Mouse (Mus musculus) liver, embryonic 16.5 days (tissue): ENCODE results near the gene Pgr. TPM values are rescaled to one million over a fixed set of nuclear protein-coding genes. Genes with fewer than 3 reads are reported as not detected.

Source experiments
- ATAC-seq: fragments of 200-750 bp; cut with Nextera tagmentation; 2 replicates; pipeline ENCODE4 v1.8.0; 2017; ENCODE audit warnings: low read depth, mild to moderate bottlenecking, moderate number of reproducible peaks, moderate library complexity
- H3K27ac ChIP-seq: fragments of 300-500 bp; sonication (generic); 2 replicates; pipeline ENCODE4 v1.5.1; 2014; ENCODE audit warnings: mild to moderate bottlenecking, low read length
- H3K27me3 ChIP-seq: fragments of 300-500 bp; sonication (generic); 2 replicates; pipeline ENCODE4 v1.6.1; 2014; ENCODE audit warnings: low read depth, low read length, mixed read lengths; ENCODE audit not compliant: control insufficient read depth, insufficient read depth
- H3K36me3 ChIP-seq: fragments of 300-500 bp; sonication (generic); 2 replicates; pipeline ENCODE4 v1.6.1; 2014; ENCODE audit warnings: mild to moderate bottlenecking; ENCODE audit not compliant: control insufficient read depth, insufficient read depth
- H3K4me1 ChIP-seq: fragments of 300-500 bp; sonication (generic); 2 replicates; pipeline ENCODE4 v1.6.1; 2014; ENCODE audit warnings: low read depth, low read length, mixed read lengths; ENCODE audit not compliant: control insufficient read depth
- H3K4me2 ChIP-seq: fragments of 300-500 bp; sonication (generic); 2 replicates; pipeline ENCODE4 v1.6.1; 2014; ENCODE audit warnings: low read depth, low read length, mixed read lengths
- H3K4me3 ChIP-seq: fragments of 300-500 bp; sonication (generic); 2 replicates; pipeline ENCODE4 v1.5.1; 2014; ENCODE audit warnings: low read depth, mild to moderate bottlenecking, low read length
- H3K9ac ChIP-seq: fragments of 300-500 bp; sonication (generic); 2 replicates; pipeline ENCODE4 v1.6.1; 2014; ENCODE audit warnings: low read depth, low read length
- H3K9me3 ChIP-seq: fragments of 300-500 bp; sonication (generic); replicated peaks from 2 replicates; pipeline ENCODE4 v1.6.1; 2016; ENCODE audit warnings: low read length; ENCODE audit not compliant: control insufficient read depth
- WGBS: fragments of 180-500 bp; shearing (Covaris S2); extraction: QIAGEN DNeasy Blood & Tissue Kit; methylation state at CpG from one replicate; pipeline ENCODE4 v1.1.7; 2014; ENCODE audit not compliant: insufficient replicate concordance; 5-methylcytosine and 5-hydroxymethylcytosine counted together
- polyA plus RNA-seq: library from polyadenylated mRNA; unstranded; fragments of >200 nt; fragmentation: Nextera tagmentation; extraction: Ambion mirVana; gene quantifications from 2 replicates; pipeline ENCODE4 v1.2.1, GENCODE M21; 2015

Pgr gene
- polyA plus RNA-seq, 1 experiment from 2014 or later = not detected

GRCm38 (mm10) chr9:8937753-8938152, 38.1 kb downstream of the Pgr start:
- Histone ChIP-seq H3K27me3 (no peaks in the 10 kb centered on the region), H3K4me3 (no peak overlapping the region), H3K9me3 (no peaks in the 10 kb centered on the region), H3K4me1 (no peaks in the 10 kb centered on the region), H3K4me2 (no peak overlapping the region), H3K36me3 (no peaks in the 10 kb centered on the region), H3K9ac (no peak overlapping the region), H3K27ac (no peak overlapping the region)
- WGBS = 9% methylated on average over 1 of the region's 1 CpGs
- no peak for ATAC-seq

GRCm38 (mm10) chr9:8953306-8953705, 53.7 kb downstream of the Pgr start:
- Histone ChIP-seq H3K4me3 (no peak overlapping the region), H3K4me1 (no peaks in the 10 kb centered on the region), H3K9ac (no peak overlapping the region), H3K4me2 (no peak overlapping the region), H3K27ac (no peak overlapping the region), H3K36me3 (no peaks in the 10 kb centered on the region), H3K27me3 (no peaks in the 10 kb centered on the region), H3K9me3 (no peaks in the 10 kb centered on the region)
- ATAC-seq = no peak

- Histone ChIP-seq H3K4me1 (no peaks in the 10 kb centered on the region), H3K4me3 (no peak overlapping the region), H3K9me3 (no peaks in the 10 kb centered on the region), H3K36me3 (no peaks in the 10 kb centered on the region), H3K4me2 (no peak overlapping the region), H3K27me3 (no peaks in the 10 kb centered on the region), H3K9ac (no peak overlapping the region), H3K27ac (no peak overlapping the region)
- 44% methylated on average over 8 of the region's 8 CpGs for WGBS
- ATAC-seq = no peak
Measured at GRCm38 (mm10) chr9:8964512-8965133, 65.0 kb downstream of the Pgr start.

GRCm38 (mm10) chr9:8970240-8970639, 70.6 kb downstream of the Pgr start:
- H3K4me2 ChIP-seq = no peak overlapping the region
- no peaks in the 10 kb centered on the region for H3K9me3 ChIP-seq
- no peaks in the 10 kb centered on the region for H3K4me1 ChIP-seq
- 46% methylated on average over 7 of the region's 7 CpGs for WGBS
- H3K9ac ChIP-seq = no peak overlapping the region
- H3K36me3 ChIP-seq = no peaks in the 10 kb centered on the region
- ATAC-seq = peak; percentile 27; the same call in 1 of the 2 replicates
- no peak overlapping the region for H3K27ac ChIP-seq
- no peaks in the 10 kb centered on the region for H3K27me3 ChIP-seq
- no peak overlapping the region for H3K4me3 ChIP-seq

DNA sequence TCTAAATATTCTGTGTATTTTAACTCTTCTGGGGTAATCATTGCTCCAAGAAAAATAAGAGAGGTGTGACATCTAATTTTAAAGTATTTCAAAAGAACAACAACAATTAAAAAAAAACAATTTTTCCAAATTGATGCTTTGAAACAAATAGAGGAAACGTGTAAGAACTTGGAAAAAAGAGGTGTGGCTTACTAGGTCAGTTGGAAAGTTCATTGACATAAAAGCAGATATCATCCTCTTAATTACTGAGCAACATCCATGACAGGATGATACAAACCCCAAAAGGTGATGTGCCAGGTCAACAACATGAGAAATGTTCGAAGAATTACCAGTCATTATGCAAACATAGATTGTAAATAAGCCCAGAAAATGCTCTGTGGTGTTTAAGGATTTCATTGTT, 71.9 kb downstream of the Pgr start, which contains the start of gene Gm16485:
Gm16485 (plus strand) TSS at position 301 of the 400 bp plus-strand sequence.
- Histone ChIP-seq H3K4me3 (no peak within 1 kb of the TSS), H3K9me3 (no peaks in the 10 kb centered on the region), H3K27ac (no peak within 1 kb of the TSS), H3K4me2 (no peak within 1 kb of the TSS), H3K36me3 (no peaks in the 10 kb centered on the region), H3K27me3 (no peaks in the 10 kb centered on the region), H3K4me1 (no peaks in the 10 kb centered on the region), H3K9ac (no peak within 1 kb of the TSS)
- no peak for ATAC-seq
- WGBS = 39% methylated on average over 2 of the region's 2 CpGs

DNA sequence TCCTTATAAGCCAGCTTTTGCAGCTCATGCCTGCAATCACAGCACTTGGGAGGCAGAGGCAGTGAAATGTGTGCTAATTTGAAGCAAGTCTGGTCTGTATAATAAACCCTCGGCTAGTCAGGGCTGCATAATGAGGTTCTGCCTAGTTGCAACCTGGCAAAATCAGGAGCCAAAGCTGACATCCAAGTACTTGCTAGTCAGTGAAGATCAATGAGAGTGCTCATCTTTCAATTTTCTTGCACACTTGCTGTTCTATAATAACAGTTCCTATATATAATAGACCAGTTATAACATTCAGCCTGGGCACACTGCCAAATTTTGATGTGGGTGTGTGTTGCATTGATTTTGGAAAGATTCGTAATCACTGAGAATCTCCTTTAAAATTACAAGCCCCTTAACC, 78.1 kb downstream of the Pgr start:
- Histone ChIP-seq H3K27me3 (no peaks in the 10 kb centered on the region), H3K4me2 (no peak overlapping the region), H3K27ac (no peak overlapping the region), H3K9me3 (no peaks in the 10 kb centered on the region), H3K36me3 (no peaks in the 10 kb centered on the region), H3K4me3 (no peak overlapping the region), H3K4me1 (no peaks in the 10 kb centered on the region), H3K9ac (no peak overlapping the region)
- 61% methylated on average over 2 of the region's 2 CpGs for WGBS
- no peak for ATAC-seq

- Histone ChIP-seq H3K9me3 (no peaks in the 10 kb centered on the region), H3K27ac (no peak overlapping the region), H3K4me1 (no peaks in the 10 kb centered on the region), H3K4me3 (no peak overlapping the region), H3K4me2 (no peak overlapping the region), H3K27me3 (no peaks in the 10 kb centered on the region), H3K9ac (no peak overlapping the region), H3K36me3 (no peaks in the 10 kb centered on the region)
- ATAC-seq = no peak
- WGBS = 45% methylated on average over 3 of the region's 3 CpGs
Measured at GRCm38 (mm10) chr9:8982315-8982714, 82.7 kb downstream of the Pgr start.

GRCm38 (mm10) chr9:8996494-8996893, 96.9 kb downstream of the Pgr start:
- Histone ChIP-seq H3K4me2 (no peak overlapping the region), H3K27me3 (no peaks in the 10 kb centered on the region), H3K9ac (no peak overlapping the region), H3K4me3 (no peak overlapping the region), H3K9me3 (no peaks in the 10 kb centered on the region), H3K4me1 (no peaks in the 10 kb centered on the region), H3K27ac (no peak overlapping the region), H3K36me3 (no peaks in the 10 kb centered on the region)
- no peak for ATAC-seq
- WGBS = 40% methylated on average over 2 of the region's 2 CpGs

DNA sequence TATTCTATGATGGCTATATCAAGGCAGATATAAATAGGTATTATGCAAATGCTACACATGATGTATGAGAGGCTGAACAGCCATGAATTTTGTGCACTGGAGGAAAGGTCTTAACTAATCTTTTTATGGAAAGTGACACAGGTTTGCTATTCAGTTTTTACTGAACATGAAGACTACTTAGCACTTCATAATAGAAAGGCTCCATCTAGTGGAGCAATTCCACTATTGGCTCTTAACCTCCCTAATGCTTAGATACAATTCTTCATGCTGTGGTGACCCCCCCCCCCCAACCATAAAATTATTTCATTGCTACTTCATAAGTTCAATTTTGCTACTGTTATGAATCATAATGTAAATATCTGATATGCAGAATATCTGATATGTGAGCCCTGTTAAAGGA, 101.5 kb downstream of the Pgr start:
- no peak for ATAC-seq
- Histone ChIP-seq H3K4me1 (no peaks in the 10 kb centered on the region), H3K4me2 (no peak overlapping the region), H3K36me3 (no peaks in the 10 kb centered on the region), H3K27ac (no peak overlapping the region), H3K27me3 (no peaks in the 10 kb centered on the region), H3K9ac (no peak overlapping the region), H3K4me3 (no peak overlapping the region), H3K9me3 (no peaks in the 10 kb centered on the region)
